Mouse (Mus musculus) MEL (cell line): ENCODE data around the gene Vps35l. TPM values are rescaled to one million over a fixed set of nuclear protein-coding genes. Genes with fewer than 3 reads are reported as not detected.

Experiments
- DNase-seq: peaks from one replicate; pipeline ENCODE4 v3.0.0; 2011; ENCODE audit warnings: low read depth, low spot score
- H3K27ac ChIP-seq: 2 replicates; pipeline ENCODE4 v1.5.1; 2012; ENCODE audit warnings: low read depth, mild to moderate bottlenecking, control low read depth, low read length, moderate library complexity; ENCODE audit not compliant: control insufficient read depth
- H3K27me3 ChIP-seq, 2 experiments: fragments of 150-350 bp in 1 of 2; sonication (generic) in 1 of 2; 2 replicates each; pipeline ENCODE4 v1.6.1; 2012; ENCODE audit warnings: low read length in 2 of 2, mild to moderate bottlenecking in 2 of 2, improper control_type of control experiment in 1 of 2, moderate library complexity in 1 of 2; ENCODE audit not compliant: insufficient read depth in 2 of 2, control insufficient read depth in 1 of 2
- H3K36me3 ChIP-seq, 2 experiments: 2 replicates each; pipeline ENCODE4 v1.6.1; 2012 to 2014; ENCODE audit warnings: low read length in 2 of 2, improper control_type of control experiment in 1 of 2, inconsistent platforms in 1 of 2, mild to moderate bottlenecking in 1 of 2; ENCODE audit not compliant: insufficient read depth in 2 of 2, control insufficient read depth in 1 of 2
- H3K4me1 ChIP-seq, 2 experiments: fragments of 150-350 bp in 1 of 2; sonication (generic) in 1 of 2; 2 replicates each; pipeline ENCODE4 v1.6.1; 2012; ENCODE audit warnings: low read length in 2 of 2, improper control_type of control experiment in 1 of 2, mild to moderate bottlenecking in 1 of 2; ENCODE audit not compliant: insufficient read depth in 2 of 2, control insufficient read depth in 1 of 2
- H3K4me3 ChIP-seq, 2 experiments: fragments of 150-350 bp in 1 of 2; sonication (generic) in 1 of 2; 2 replicates each; pipeline ENCODE4 v1.5.1; 2012; ENCODE audit warnings: low read depth in 2 of 2, low read length in 2 of 2, mild to moderate bottlenecking in 2 of 2, moderate library complexity in 2 of 2, control low read depth in 1 of 2, improper control_type of control experiment in 1 of 2; ENCODE audit not compliant: control insufficient read depth in 1 of 2, insufficient read depth in 1 of 2
- H3K79me2 ChIP-seq: 2 replicates; pipeline ENCODE4 v1.6.1; 2012; ENCODE audit warnings: mild to moderate bottlenecking, low read length, moderate library complexity; ENCODE audit not compliant: control insufficient read depth, poor library complexity, insufficient read depth
- H3K9ac ChIP-seq: 2 replicates; pipeline ENCODE4 v1.6.1; 2012; ENCODE audit warnings: low read depth, mild to moderate bottlenecking, control low read depth, low read length, moderate library complexity; ENCODE audit not compliant: control insufficient read depth, poor library complexity, severe bottlenecking
- H3K9me3 ChIP-seq: fragments of 150-350 bp; sonication (generic); replicated peaks from 2 replicates; pipeline ENCODE4 v1.6.1; 2012; ENCODE audit warnings: mild to moderate bottlenecking, low read length, improper control_type of control experiment, moderate library complexity; ENCODE audit not compliant: insufficient read depth
- BHLHE40 ChIP-seq: IDR thresholded peaks from 2 replicates; pipeline ENCODE4 v1.6.1; 2012; ENCODE audit warnings: low read depth, mild to moderate bottlenecking, inconsistent platforms, low read length, improper control_type of control experiment, borderline replicate concordance
- CHD1 ChIP-seq: IDR thresholded peaks from 2 replicates; pipeline ENCODE4 v1.6.1; 2012; ENCODE audit warnings: low read depth, mild to moderate bottlenecking, inconsistent platforms, low read length, improper control_type of control experiment
- CHD2 ChIP-seq: IDR thresholded peaks from 2 replicates; pipeline ENCODE4 v1.6.1; 2011; ENCODE audit warnings: low read length, improper control_type of control experiment
- CTCF ChIP-seq, 3 experiments: IDR thresholded peaks in 2 of 3; conservative IDR thresholded peaks in 1 of 3; 2 replicates each; pipeline ENCODE4 v1.5.1; 2011 to 2012; ENCODE audit warnings: low read length in 3 of 3, low read depth in 2 of 3, mild to moderate bottlenecking in 2 of 3, improper control_type of control experiment in 1 of 3, inconsistent platforms in 1 of 3, mixed read lengths in 1 of 3, moderate library complexity in 1 of 3; ENCODE audit not compliant: control insufficient read depth in 1 of 3, insufficient read depth in 1 of 3, poor library complexity in 1 of 3, severe bottlenecking in 1 of 3
- E2F4 ChIP-seq: IDR thresholded peaks from 2 replicates; pipeline ENCODE4 v1.6.1; 2011; ENCODE audit warnings: low read depth, low read length, improper control_type of control experiment, borderline replicate concordance
- ELF1 ChIP-seq: IDR thresholded peaks from 2 replicates; pipeline ENCODE4 v1.6.1; 2014; ENCODE audit warnings: low read depth, mild to moderate bottlenecking, inconsistent platforms, low read length, improper control_type of control experiment, moderate library complexity
- EP300 ChIP-seq, 2 experiments: IDR thresholded peaks; 2 replicates each; pipeline ENCODE4 v1.6.1; 2011; ENCODE audit warnings: improper control_type of control experiment in 2 of 2, low read length in 2 of 2, low read depth in 1 of 2, mild to moderate bottlenecking in 1 of 2
- ETS1 ChIP-seq: IDR thresholded peaks from 2 replicates; pipeline ENCODE4 v1.6.1; 2012; ENCODE audit warnings: low read depth, mild to moderate bottlenecking, inconsistent platforms, low read length, improper control_type of control experiment, moderate library complexity
- GABPA ChIP-seq: IDR thresholded peaks from 2 replicates; pipeline ENCODE4 v1.6.1; 2012; ENCODE audit warnings: low read depth, mild to moderate bottlenecking, inconsistent platforms, low read length, improper control_type of control experiment, moderate library complexity
- GATA1 ChIP-seq: IDR thresholded peaks from 2 replicates; pipeline ENCODE4 v1.6.1; 2011; ENCODE audit warnings: low read depth, low read length, improper control_type of control experiment
- HCFC1 ChIP-seq: IDR thresholded peaks from 2 replicates; pipeline ENCODE4 v1.6.1; 2012; ENCODE audit warnings: low read depth, mild to moderate bottlenecking, inconsistent platforms, low read length, improper control_type of control experiment, moderate library complexity
- JUND ChIP-seq: IDR thresholded peaks from 2 replicates; pipeline ENCODE4 v1.6.1; 2011; ENCODE audit warnings: low read depth, mild to moderate bottlenecking, improper control_type of control experiment, low read length
- KAT2A ChIP-seq: conservative IDR thresholded peaks from 2 replicates; pipeline ENCODE4 v1.6.1; 2012; ENCODE audit warnings: low read depth, low read length, improper control_type of control experiment, inconsistent platforms
- MAFK ChIP-seq: IDR thresholded peaks from 2 replicates; pipeline ENCODE4 v1.6.1; 2011; ENCODE audit warnings: low read depth, mild to moderate bottlenecking, low read length, improper control_type of control experiment, borderline replicate concordance
- MAX ChIP-seq: IDR thresholded peaks from 2 replicates; pipeline ENCODE4 v1.6.1; 2011; ENCODE audit warnings: low read length, improper control_type of control experiment
- MAZ ChIP-seq: IDR thresholded peaks from 2 replicates; pipeline ENCODE4 v1.6.1; 2012; ENCODE audit warnings: low read depth, mild to moderate bottlenecking, inconsistent platforms, low read length, improper control_type of control experiment
- MEF2A ChIP-seq: IDR thresholded peaks from 2 replicates; pipeline ENCODE4 v1.6.1; 2014; ENCODE audit warnings: low read depth, mild to moderate bottlenecking, inconsistent platforms, low read length, improper control_type of control experiment; ENCODE audit not compliant: poor library complexity, insufficient replicate concordance, severe bottlenecking; ENCODE audit errors: extremely low read depth
- MXI1 ChIP-seq: IDR thresholded peaks from 2 replicates; pipeline ENCODE4 v1.6.1; 2011; ENCODE audit warnings: mild to moderate bottlenecking, low read depth, low read length, improper control_type of control experiment
- MYB ChIP-seq: IDR thresholded peaks from 2 replicates; pipeline ENCODE4 v1.6.1; 2011; ENCODE audit warnings: mild to moderate bottlenecking, low read depth, low read length, improper control_type of control experiment
- MYC ChIP-seq: IDR thresholded peaks from 2 replicates; pipeline ENCODE4 v1.6.1; 2011; ENCODE audit warnings: low read depth, mild to moderate bottlenecking, low read length, improper control_type of control experiment, moderate library complexity
- NELFE ChIP-seq: IDR thresholded peaks from 2 replicates; pipeline ENCODE4 v1.6.1; 2011; ENCODE audit warnings: low read depth, low read length, improper control_type of control experiment
- NRF1 ChIP-seq: IDR thresholded peaks from 2 replicates; pipeline ENCODE4 v1.6.1; 2014; ENCODE audit warnings: low read depth, mild to moderate bottlenecking, inconsistent platforms, low read length, improper control_type of control experiment, moderate library complexity; ENCODE audit not compliant: poor library complexity, insufficient read depth, severe bottlenecking
- POLR2A ChIP-seq, 2 experiments: IDR thresholded peaks; 2 replicates each; pipeline ENCODE4 v1.6.1; 2011 to 2012; ENCODE audit warnings: low read length in 2 of 2, mild to moderate bottlenecking in 2 of 2, control low read depth in 1 of 2, improper control_type of control experiment in 1 of 2, low read depth in 1 of 2, moderate library complexity in 1 of 2; ENCODE audit not compliant: control insufficient read depth in 1 of 2, insufficient read depth in 1 of 2, poor library complexity in 1 of 2
- POLR2AphosphoS2 ChIP-seq: IDR thresholded peaks from 2 replicates; pipeline ENCODE4 v1.6.1; 2011; ENCODE audit warnings: low read length, improper control_type of control experiment
- POLR2AphosphoS5 ChIP-seq: IDR thresholded peaks from 2 replicates; pipeline ENCODE4 v1.6.1; 2012; ENCODE audit warnings: low read depth, borderline replicate concordance, mild to moderate bottlenecking, inconsistent platforms, low read length, moderate library complexity, mixed read lengths
- RAD21 ChIP-seq: IDR thresholded peaks from 2 replicates; pipeline ENCODE4 v1.6.1; 2011; ENCODE audit warnings: mild to moderate bottlenecking, low read depth, low read length, improper control_type of control experiment
- RCOR1 ChIP-seq: IDR thresholded peaks from 2 replicates; pipeline ENCODE4 v1.6.1; 2012; ENCODE audit warnings: low read depth, mild to moderate bottlenecking, inconsistent platforms, low read length, improper control_type of control experiment
- SMC3 ChIP-seq: IDR thresholded peaks from 2 replicates; pipeline ENCODE4 v1.6.1; 2011; ENCODE audit warnings: low read depth, low read length, improper control_type of control experiment
- TAL1 ChIP-seq: IDR thresholded peaks from 2 replicates; pipeline ENCODE4 v1.6.1; 2012; ENCODE audit warnings: mild to moderate bottlenecking, inconsistent platforms, low read length, moderate library complexity, mixed read lengths
- TBP ChIP-seq: IDR thresholded peaks from 2 replicates; pipeline ENCODE4 v1.8.0; 2011; ENCODE audit warnings: low read depth, low read length, improper control_type of control experiment
- UBTF ChIP-seq: IDR thresholded peaks from 2 replicates; pipeline ENCODE4 v1.6.1; 2012; ENCODE audit warnings: low read depth, mild to moderate bottlenecking, inconsistent platforms, low read length, improper control_type of control experiment, moderate library complexity, borderline replicate concordance; ENCODE audit not compliant: insufficient read depth
- USF1 ChIP-seq: IDR thresholded peaks from 2 replicates; pipeline ENCODE4 v1.6.1; 2014; ENCODE audit warnings: low read depth, mild to moderate bottlenecking, inconsistent platforms, low read length, improper control_type of control experiment, moderate library complexity
- USF2 ChIP-seq, 2 experiments: IDR thresholded peaks; 2 replicates each; pipeline ENCODE4 v1.6.1; 2011 to 2012; ENCODE audit warnings: improper control_type of control experiment in 2 of 2, low read length in 2 of 2, borderline replicate concordance in 1 of 2, inconsistent platforms in 1 of 2, low read depth in 1 of 2, mild to moderate bottlenecking in 1 of 2; ENCODE audit not compliant: insufficient read depth in 1 of 2
- ZC3H11A ChIP-seq: IDR thresholded peaks from 2 replicates; pipeline ENCODE4 v1.6.1; 2012; ENCODE audit warnings: low read depth, mild to moderate bottlenecking, inconsistent platforms, low read length, improper control_type of control experiment
- ZKSCAN1 ChIP-seq: IDR thresholded peaks from 2 replicates; pipeline ENCODE4 v1.6.1; 2012; ENCODE audit warnings: low read depth, mild to moderate bottlenecking, inconsistent platforms, low read length, improper control_type of control experiment, moderate library complexity
- ZNF384 ChIP-seq: IDR thresholded peaks from 2 replicates; pipeline ENCODE4 v1.6.1; 2012; ENCODE audit warnings: low read depth, mild to moderate bottlenecking, inconsistent platforms, low read length, improper control_type of control experiment
- polyA plus RNA-seq, 2 experiments: library from polyadenylated mRNA; stranded (reverse) in 1 of 2; unstranded in 1 of 2; fragments of >175 nt in 1 of 2; fragments of >200 nt in 1 of 2; gene quantifications; 2 replicates each; pipeline versions ENCODE4 v1.2.1 to v1.2.4; 2012; ENCODE audit warnings: low replicate concordance in 2 of 2, low read depth in 1 of 2; ENCODE audit not compliant: insufficient read length in 2 of 2, insufficient read depth in 1 of 2, missing spikeins in 1 of 2
- total RNA-seq: library from RNA; depleted of rRNA; stranded (reverse); fragments of 300-350 nt; gene quantifications from 2 replicates; pipeline ENCODE4 v1.2.3, GENCODE M21; 2012

Vps35l gene
- total and polyA plus RNA-seq, 3 experiments, result 37.6 to 87.4 TPM; not detected in 1

DNA sequence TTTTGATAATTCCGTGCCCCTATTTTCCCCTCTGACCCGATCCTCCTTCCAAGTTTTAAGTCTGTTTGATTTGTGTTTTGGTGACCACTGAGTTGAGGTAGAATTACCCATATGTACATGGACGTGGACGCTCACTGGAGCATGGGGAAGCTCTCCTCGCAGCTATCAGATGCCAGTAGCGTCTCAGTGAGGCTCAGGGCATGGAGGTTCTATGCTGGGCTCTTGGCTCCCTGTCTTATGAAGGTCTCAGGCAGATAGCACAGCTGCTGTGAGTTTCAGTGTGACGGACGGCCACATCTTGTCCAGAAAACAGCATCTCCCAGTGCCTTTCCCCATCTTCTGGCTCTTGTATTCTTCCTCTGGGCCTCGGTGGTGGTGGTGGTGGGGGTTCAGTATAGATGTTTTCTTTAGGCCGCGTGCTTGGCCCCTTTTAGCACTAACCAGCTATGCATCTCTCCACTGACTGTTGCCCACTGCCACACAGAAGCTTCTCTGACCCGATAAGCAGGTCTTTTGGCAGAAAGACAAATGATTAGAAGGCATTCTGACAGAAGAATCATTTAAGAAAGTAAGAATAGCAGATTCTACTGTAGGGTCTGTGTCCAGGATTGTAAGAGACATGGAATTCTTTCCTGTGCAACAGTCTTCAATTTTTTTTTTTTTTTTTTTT is 82.0 kb downstream of the Vps35l start:
- H3K4me1 ChIP-seq, result peaks cover 0 to 15% of the 10 kb centered on the region in 2 experiments; a peak in 2 of 4 replicates
- no peaks in the 10 kb centered on the region for H3K9me3 ChIP-seq
- peak; percentile 77 for DNase-seq
- no peaks in the 10 kb centered on the region for H3K79me2 ChIP-seq
- peak overlapping the region; percentile 42 to 49 for H3K4me3 ChIP-seq
- H3K9ac ChIP-seq, result peak overlapping the region; percentile 53
- H3K36me3 ChIP-seq, result peaks cover 4 to 9% of the 10 kb centered on the region in 2 experiments
- no peaks in the 10 kb centered on the region for H3K27me3 ChIP-seq
- peak overlapping the region; percentile 78 for H3K27ac ChIP-seq
- TF ChIP-seq MAZ (no peak), USF1 (no peak), EP300 (IDR thresholded peaks at IDR 0.05; ENCODE audit: low read depth in 1 of 2, low read length in 2 of 2) (peak; percentile 35 to 48; a peak in 3 of 4 replicates), JUND (no peak), TBP (no peak), NRF1 (no peak), GABPA (no peak), ZKSCAN1 (no peak), ZC3H11A (no peak), CHD2 (no peak), NELFE (peak; percentile 37), UBTF (no peak), RCOR1 (no peak), MYB (no peak), TAL1 (no peak), ELF1 (no peak), GATA1 (peak; percentile 60), POLR2A (IDR thresholded peaks at IDR 0.05; ENCODE audit: control insufficient read depth in 1 of 2, insufficient read depth in 1 of 2, low read depth in 1 of 2, low read length in 2 of 2, poor library complexity in 1 of 2) (no peak), ZNF384 (no peak), CHD1 (peak; percentile 75; the same call in 1 of the 2 replicates), CTCF (IDR thresholded peaks at IDR 0.05 in 2 of 3, conservative IDR thresholded peaks at IDR 0.05 in 1 of 3; ENCODE audit: control insufficient read depth in 1 of 3, insufficient read depth in 1 of 3, low read depth in 2 of 3, low read length in 3 of 3, poor library complexity in 1 of 3, severe bottlenecking in 1 of 3) (no peak), ETS1 (peak; percentile 32; the same call in 1 of the 2 replicates), POLR2AphosphoS5 (no peak), MEF2A (no peak), MAX (peak; percentile 57; the same call in 1 of the 2 replicates), KAT2A (0 out of 2 replicates have a peak, but pooled peaks have one; percentile 15), BHLHE40 (0 out of 2 replicates have a peak, but pooled peaks have one; percentile 9), HCFC1 (no peak), MYC (peak; percentile 71), MXI1 (peak; percentile 52; the same call in 1 of the 2 replicates), MAFK (no peak), E2F4 (no peak), SMC3 (no peak), USF2 (IDR thresholded peaks at IDR 0.05; ENCODE audit: borderline replicate concordance in 1 of 2, insufficient read depth in 1 of 2, low read depth in 1 of 2, low read length in 2 of 2) (no peak), RAD21 (no peak), POLR2AphosphoS2 (no peak)
